Mouse (Mus musculus) ovary, postnatal 10 days (tissue): Measurements from ENCODE around the gene Smg7.

Experiments used
- DNase-seq: peaks from one replicate; pipeline ENCODE4 v3.0.0; 2022; ENCODE audit warnings: low spot score

The Smg7 gene

DNA sequence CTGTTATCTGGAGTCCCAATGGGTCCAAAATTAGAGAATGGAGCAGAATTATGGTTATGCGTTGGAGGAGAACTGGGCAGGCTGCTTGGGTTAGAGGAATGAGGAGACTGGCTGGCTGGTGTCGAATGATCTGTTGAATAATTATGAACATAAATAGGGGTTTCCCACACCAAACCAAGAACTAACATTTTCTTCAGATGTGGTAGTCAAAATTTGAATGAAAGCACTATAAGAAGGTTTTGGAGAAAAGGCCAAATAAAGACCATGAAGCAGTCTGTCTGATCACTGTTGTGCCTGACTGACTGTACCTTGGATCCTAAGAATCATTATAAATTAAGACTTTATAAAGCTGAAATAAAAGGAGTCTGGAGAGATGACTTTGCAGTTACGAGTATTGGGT is 62.1 kb downstream of the Smg7 start:
- no peak for DNase-seq

DNA sequence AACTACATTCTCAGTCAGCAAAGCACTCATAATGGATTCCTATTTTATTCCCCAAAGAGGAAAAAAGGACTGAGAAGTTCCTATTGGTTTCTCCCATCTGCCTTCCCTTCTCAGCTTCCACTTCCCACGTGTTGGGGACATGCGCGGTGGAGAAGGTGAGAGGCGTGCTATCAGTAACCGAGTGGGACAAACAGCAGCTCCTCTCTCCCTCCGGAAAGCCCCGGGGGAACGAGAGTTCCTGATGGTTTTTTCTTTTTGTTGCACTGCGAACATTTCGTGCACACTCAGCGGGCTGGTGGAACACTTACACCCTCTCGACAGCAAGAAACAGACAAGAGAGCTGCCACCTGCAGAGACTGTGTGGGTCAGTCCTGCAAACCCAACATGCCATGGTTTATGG is 63.6 kb downstream of the Smg7 start:
- no peak for DNase-seq

DNA sequence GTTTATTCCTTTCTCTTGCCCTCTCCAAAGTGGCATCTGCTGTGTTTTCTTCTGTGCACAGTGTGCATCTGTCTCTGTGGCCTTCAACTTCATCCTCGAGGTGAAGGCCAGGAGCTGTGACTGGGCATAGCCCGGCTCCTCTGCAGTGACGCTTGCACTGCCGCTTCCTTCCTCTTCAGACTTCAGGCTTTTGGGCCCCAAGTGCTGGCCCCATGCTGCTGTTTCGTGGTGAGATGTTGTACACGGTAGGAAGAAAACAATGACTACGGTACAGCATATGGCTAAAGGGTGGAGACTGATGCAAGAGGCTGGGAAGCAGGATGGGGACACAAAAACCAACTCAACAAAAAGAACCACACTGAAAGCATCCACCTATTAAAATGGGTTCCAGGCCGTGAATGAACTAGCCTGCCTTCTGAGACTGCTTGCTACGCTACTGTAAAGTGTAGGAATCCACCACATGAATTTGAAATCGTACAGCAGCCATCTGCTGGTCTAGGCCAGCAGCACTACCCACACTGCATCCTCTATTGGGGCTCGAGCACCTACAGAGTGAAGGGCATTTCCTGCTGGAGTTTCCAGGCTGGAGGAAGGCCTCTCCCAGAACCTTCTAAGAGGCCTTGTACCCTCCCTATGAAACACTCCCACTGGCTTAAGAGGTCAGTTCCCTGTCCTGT is 64.3 kb downstream of the Smg7 start:
- no peak for DNase-seq

DNA sequence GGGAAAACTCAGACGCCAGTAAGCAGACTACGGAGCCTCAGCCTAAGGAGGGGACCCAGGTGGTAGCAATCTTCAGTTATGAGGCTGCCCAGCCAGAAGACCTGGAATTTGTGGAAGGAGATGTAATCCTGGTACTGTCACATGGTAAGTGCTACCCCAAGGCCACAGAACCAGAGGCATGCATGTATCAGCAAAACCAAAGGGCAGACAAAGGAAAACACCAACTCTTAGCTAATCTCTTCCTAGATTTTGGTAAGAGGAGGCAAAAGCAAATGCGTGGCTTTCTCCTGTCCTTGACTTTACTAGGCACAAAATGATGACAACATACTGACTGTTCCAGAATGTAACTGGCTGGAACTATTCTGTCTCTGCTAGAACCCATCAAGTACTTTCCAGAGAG is 67.4 kb downstream of the Smg7 start:
- no peak for DNase-seq

DNA sequence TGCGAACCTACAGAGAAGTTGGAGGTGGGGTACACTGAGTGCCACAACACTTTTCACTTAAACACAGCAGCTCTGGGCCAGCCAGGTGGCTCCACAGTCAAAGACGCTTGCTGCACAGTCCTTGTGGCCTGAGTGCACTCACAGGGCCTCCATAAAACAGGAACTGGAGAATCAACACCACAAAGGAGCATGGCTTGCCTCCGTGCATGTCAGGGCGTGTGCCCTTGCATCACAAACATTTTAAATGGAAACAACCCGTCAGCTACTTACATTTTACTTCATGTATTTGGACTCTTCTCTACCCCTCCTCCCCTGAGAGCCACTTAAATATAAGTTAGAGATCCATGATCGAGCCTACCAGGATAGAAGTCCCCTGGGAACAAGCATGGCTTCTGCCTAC is 70.1 kb downstream of the Smg7 start:
- DNase-seq: no peak

DNA sequence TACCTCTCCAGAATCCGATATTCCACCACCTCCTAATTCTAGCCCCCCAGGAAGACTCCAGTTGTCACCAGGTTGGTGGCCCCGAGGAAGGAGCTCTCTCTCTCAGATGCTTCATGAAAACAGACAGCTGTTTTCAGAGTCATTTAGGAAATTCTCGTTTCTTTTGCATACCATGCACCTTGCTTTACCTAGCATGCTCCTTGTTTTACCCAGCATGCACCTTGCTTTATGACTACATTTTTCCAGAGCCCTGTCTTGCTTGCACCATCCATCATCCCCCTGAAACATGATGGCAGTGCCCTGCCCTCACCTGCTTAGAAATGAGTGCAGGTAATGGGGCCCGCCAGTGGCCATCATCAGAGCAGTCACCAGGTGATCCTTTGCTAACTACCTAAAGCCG is 70.8 kb downstream of the Smg7 start:
- no peak for DNase-seq

DNA sequence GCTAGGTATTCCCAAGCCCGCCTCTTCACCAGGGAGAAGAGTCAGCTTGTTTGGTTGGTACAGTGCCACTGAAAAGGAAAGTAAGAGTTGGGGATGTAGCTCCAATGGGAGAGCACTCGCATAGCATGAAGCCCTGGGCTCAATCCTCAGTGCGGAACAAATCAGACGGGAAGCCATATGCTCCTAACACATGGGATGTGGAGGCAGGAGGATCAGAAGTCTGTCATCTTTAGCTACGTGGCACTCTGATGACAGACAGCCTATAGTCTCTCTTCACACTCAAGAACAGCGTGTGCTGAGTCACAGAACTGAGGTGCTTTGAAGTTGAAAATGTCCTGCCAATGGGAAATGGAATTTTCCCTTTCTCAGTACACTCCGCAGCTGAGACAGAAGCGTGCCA is 71.4 kb downstream of the Smg7 start:
- no peak for DNase-seq

DNA sequence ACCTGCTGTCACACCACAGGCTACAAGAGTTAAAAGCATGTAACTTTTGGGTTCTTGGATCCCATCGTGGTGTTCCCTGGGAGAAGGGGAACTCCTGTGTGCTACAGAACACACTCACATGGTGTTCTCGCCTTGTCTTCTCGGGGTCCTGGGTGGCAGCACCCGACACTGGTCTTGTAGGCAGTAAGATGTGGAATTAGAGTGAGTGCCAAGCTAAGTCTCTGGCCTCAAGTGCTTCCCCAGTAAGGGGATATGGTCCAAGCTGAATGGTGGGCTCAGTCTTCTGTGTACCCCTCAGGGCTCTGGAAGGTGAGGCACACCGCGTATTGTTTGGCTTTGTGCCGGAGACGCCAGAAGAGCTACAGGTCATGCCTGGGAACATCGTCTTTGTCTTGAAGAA is 72.4 kb downstream of the Smg7 start:
- DNase-seq: no peak

DNA sequence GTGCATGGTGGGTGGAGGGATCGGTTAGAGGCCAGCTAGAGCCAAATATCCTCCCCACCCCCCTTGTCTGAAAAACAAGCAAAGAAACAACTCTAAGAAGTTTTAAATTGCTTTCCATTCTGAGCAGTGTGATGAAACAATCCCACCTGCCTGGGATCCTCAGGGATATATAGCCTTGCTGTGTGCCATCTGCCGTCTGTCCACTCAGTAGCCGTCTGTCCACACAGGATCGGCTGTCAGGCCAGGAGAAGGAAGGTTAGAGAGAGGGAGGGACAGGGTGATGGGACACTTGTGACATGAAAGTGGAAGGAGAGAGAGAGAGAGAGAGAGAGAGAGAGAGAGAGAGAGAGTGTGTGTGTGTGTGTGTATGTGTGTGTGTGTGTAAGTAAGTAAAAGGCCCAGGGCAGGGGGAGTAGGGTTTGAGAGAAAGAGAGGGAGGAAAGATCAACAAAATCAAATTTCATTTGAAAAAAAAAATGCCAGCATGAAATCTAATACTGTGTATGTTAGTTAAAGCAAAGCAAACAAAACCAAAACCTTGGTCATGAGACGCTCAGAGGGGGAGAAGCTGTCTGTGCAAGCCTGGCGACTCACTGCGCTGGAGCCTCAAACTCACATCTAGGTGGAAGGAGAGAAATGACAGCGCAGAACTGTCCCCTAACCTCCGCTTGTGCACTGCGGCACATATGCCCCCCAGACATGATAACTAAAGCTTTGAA is 73.7 kb downstream of the Smg7 start:
- no peak for DNase-seq

DNA sequence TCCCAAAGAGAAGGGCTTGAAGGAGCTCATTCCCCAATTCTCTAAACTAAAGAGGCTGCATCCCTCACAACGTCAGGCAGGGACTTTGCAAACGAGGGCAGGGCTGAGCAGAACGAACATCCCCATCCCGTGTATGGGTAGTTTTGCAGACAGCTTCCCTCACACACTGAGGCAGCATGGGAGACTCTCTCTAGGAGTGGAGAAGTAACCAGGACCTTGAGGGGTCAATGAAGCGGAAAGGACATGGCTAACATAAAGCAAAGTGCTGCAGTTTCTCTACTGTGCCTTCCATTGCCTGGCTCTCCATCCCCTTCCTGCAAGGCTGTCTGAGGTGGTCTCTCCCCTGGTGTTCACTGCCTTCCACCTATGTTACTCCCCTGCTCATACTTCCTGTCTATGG is 74.3 kb downstream of the Smg7 start:
- DNase-seq: no peak

DNA sequence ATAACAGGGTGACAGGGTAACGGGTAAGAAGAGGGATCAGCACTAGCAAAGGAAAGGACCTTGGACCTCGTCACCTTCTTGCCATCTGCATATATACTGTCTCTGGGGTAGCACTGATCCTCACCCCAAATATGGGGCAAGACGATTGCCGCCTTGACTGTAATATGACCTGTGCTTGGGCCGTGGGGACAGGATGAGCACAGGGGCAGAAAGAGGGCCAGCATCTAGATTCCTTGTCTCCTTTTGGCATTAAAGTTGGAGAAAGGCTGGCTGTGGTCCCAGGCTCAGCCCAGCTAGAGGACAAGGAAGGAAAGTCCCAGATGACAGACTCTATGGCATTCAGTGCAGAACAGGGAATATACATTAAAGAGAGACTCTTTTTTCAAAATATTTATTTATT is 76.0 kb downstream of the Smg7 start:
- DNase-seq: no peak

DNA sequence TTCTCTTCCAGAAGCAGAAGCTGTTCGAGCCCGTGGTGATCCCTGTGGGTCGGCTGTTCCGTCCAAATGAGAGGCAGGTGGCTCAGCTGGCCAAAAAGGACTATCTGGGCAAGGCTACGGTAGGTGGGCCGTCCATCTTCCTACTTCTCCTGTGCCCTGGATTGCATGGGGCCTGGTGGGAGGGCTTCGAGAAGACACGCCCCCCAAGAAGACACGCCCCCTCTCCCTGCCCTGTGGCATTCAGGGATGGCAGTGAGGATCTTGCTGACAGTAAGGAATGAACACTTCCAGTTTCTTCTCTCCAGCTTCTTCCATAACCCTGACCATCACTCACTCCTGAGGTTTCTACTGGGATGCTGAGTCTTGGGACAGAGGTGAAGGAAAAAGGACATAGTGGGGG is 78.2 kb downstream of the Smg7 start:
- no peak for DNase-seq

DNA sequence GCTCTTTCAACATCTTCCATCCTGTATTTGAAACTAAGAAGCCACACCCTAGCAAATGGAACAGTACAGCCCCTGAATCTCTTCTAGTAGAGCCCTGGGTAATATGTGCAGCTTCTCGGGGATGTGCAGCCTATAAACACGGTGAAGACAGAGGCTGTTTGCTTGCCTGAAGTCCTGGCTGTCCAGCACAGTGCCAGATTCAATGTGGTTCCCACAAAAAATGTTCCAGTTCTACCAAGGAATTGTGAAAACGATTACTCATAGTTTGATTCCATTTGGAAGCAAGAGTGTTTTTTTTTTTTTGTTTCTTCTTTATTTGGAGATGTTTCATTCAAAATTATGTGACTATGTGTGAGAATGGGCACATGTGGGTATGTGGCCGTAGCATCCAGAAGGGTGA is 80.7 kb downstream of the Smg7 start:
- no peak for DNase-seq

DNA sequence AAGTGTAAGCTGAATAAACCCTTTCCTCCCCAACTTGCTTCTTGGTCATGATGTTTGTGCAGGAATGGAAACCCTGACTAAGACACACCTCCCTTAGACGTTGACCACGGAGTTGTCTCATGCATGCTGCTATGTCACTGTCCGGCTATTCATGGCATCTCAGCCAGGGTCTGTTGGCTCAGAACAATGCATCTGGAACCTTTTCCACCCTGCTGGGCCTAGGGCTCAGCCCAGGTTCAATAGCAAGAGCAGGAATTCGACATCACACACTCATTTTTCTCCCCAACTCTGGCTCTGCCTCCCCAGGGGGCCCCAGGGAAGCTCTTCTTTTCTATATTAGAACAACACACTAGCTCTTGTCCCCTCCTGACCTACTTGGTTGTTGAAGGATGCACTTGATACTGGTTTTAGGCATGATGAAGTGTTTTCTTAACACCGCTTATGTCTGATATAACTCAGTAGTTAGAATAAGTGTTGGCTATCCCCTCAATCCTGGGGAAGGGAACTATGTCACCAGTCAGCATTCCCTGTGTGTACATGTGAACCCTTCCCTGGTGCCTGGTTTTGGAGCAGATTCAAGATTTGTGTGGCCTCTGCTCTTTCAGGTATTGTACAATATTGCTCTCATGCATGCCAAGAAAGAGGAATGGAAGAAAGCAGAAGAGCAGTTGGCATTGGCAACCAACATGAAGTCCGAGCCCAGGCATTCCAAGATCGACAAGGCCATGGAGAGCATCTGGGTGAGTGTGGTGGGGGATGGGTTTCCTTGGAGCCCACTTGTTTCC is 81.3 kb downstream of the Smg7 start:
- no peak for DNase-seq

DNA sequence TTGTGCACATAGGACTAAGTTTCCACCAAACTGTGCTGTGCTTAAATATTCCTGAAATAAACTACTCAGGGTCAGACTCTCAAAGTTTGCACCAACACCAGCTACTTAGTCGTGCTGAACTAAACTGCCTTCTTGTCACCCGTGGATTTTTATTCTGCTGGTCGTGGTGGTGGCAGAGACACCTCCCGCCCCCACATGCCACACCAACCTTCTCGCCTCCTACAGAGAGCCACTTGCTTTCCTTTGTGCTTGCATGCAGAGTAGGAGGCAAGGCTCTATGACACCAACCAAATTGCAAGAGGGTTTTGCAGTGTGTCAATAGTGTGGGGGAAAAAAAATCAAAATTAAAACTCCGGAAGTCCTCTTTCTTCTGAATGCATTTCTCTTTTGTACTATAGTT is 82.9 kb downstream of the Smg7 start:
- no peak for DNase-seq

DNA sequence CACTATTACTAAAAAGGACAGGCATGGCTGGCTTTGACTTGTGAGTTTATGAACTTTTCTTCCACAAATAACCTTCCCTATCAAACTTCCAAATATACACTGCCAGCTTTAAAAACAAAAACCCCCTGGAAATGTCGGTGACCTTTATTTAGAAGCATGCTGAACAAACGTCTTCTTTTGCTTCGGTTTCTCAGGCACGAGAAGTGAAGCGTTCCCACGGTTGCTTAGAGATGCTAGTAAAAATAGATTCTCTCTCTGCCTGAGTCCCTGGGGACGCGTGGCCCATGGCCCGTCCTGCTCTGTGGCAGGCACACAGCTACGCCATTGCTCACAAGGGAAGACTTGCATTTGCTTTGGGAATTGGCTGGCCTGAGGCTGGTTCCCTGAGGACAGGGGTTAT is 84.7 kb downstream of the Smg7 start:
- DNase-seq: no peak

DNA sequence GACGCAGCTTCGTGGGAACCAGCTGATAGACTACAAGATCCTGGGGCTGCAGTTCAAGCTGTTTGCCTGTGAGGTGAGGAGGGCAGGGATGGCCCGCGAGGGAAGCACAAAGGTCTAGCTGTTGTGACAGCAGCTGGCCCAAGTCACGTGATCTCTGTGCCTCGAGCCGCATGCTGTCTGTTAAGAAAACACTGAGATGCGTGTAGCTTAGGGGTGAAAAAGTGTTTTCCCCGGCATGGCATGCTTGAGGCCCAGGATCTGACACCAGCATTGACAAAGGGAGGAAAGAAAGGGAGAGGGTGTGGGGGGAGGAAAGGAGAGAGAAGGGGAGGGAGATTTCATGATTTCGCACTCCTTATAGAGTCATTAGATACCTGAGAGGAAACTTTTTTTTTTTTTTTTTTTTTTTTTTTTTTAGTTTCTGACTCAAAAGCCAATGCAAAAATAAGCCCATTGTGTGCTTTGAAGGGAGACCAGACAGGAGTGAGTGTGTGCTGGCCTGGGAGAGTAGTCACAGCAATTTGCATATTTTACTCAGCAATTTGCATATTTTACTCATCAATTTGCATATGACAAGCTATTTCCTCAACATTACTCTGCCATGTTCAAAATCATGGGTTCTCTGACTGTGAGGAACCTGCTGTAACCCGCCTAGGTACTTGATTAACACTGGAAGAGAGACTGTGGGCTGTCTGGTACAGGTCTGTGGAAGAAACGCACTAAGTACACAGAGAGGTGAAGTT is 85.2 kb downstream of the Smg7 start:
- DNase-seq: no peak

DNA sequence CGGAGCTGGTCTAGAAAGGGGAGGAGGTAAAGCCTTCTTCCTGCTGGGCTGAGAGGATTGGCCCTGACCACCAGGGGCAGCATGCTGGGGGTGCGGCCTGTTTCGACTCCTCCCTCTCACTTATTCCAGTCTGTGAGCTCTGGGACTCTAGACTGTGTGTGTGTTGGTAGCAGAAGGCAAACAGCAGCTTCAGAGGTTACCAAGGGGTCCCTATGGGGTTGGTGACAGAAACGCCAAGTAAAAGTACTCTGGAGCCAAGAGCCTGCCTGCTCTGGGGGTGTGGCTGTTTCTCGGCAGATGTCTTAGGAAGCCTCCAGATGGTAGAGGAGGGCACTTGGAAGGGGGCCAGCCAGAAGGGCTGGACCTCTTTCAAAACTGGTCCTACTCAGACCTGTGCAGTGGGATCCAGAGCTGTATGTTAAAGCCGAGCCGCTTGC is 87.2 kb downstream of the Smg7 start:
- no peak for DNase-seq

DNA sequence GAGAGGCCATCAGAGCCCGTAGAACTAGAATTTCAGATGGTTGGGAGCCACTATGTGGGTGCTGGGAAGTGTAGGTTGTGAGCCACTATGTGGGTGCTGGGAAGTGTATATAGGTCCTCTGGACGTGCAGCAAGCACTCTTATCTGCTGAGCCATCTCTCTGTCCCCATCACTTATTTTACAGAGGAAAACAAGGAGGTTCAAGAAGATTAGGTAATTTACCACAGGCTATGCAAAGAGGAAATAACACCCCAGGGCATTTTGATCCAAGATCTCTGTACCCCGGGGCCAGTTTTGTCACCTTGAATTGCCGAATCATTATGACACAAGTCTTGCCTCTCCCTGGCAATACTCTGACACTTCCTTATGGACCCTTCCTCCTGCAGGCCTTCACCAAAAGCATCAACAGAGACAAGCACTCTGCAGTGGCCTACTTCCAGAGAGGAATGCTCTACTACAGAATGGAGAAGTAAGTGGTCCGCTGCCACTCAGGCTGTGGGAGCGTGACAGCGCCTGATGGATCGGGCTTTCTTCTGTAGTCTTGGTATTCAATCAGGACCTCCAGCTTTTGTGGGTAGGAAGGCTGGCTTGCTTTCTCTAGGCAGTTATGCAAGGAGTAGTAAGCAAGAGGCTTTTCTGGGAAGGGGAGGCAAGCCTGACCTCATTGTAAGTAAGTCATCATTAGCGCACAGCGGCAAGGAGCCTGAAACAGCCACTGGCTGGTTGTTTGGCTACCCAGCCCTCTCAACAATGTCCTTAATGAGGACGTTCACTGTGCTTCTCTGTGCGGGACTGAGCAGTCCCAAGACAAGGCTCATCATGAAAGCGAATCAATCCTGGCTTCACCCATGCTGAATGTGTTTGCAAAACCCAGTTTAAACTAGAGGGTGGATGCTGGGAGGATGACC is 91.7 kb downstream of the Smg7 start:
- no peak for DNase-seq

DNA sequence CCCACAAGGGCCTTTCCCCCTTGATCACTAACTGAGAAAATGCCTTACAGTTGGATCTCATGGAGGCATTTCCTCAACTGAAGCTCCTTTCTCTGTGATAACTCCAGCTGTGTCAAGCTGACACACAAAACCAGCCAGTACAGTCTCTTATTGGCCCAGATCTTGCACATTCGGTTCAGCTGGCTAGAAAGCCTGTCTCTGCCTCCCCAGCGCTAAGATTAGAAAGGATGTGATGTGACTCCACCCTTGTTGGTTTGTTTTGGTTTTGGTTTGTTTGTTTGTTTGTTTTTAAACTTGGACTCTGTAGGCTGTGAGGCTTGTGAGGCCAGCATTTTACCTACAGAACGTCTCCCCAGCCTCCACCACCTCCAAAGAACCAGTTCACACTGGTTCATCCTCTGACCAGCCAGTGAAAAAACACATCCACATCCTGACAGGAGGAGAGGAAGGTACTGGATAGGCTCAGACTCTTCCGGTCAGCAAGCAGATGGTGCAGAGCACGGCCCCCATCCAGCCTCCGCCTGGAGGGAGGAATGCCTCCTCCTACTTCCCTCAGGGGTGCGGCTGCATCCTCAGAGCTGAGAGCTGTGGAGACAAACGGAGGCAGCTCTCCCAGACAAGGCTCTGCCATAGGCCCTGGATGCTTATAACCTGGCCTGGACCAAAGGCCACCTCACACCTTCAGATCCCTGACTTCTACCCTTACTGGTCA is 92.7 kb downstream of the Smg7 start:
- DNase-seq: no peak

DNA sequence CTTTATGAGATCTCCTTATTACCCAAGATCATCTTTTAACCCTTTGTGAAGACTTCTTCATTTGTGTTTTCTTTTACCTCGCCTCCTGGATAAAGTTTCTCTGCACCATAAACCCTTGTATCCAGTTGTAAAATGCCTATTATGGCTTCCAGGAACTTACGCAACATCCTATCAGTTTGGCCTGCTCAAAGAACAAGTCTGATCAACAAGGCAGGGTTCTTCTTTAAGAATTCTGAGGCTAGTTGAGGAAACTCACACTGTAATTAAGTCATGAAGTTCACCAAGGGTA is 94.1 kb downstream of the Smg7 start:
- DNase-seq: no peak
